Mouse (Mus musculus) spleen, postnatal 14 days (tissue): ENCODE results near the gene Pdia5.

ENCODE experiments used
- DNase-seq, 2 experiments: peaks; one replicate each; pipeline ENCODE4 v3.0.0; 2021 to 2022; ENCODE audit warnings: low spot score in 2 of 2

The Pdia5 gene

GRCm38 (mm10) chr16:35490231-35491070 lies at the start of gene Pdia5:
Gene Pdia5 (minus strand): TSS chr16:35490873.
- peak in 1 of 2 experiments; percentile 20 for DNase-seq

GRCm38 (mm10) chr16:35539041-35539440 lies 48.4 kb upstream of the Pdia5 start:
- DNase-seq = no peak

GRCm38 (mm10) chr16:35537651-35538050 lies 47.0 kb upstream of the Pdia5 start:
- DNase-seq = no peak

GRCm38 (mm10) chr16:35534630-35535029 lies 44.0 kb upstream of the Pdia5 start:
- no peak for DNase-seq

DNA sequence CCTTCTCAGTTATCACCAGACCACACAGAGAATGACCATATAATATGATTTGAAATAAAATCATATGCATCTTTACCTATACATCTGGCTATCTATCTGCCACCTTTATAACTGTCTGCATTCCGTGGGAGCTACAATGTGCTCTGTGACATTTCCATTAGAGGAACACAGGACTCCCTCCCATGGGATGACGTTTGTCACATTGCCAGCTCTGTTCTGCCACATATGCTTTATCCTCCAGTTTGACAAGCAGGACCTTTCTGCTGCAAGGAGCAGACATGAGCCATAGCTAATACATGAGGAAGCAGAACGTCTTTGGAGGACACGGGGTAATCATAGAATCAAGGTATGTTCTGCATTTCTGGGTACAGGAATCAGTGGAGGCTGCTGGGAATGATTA lies 33.5 kb upstream of the Pdia5 start:
- DNase-seq = no peak

- no peak for DNase-seq
These were observed 28.6 kb upstream of the Pdia5 start for GRCm38 (mm10) chr16:35519245-35519644.

- DNase-seq = no peak
These were observed 27.6 kb upstream of the Pdia5 start for GRCm38 (mm10) chr16:35517976-35518951.

- DNase-seq = no peak
These were observed 25.4 kb upstream of the Pdia5 start for GRCm38 (mm10) chr16:35515977-35516612.

GRCm38 (mm10) chr16:35509331-35510070 lies 18.8 kb upstream of the Pdia5 start:
- DNase-seq = no peak

- no peak for DNase-seq
These were observed 17.9 kb upstream of the Pdia5 start for GRCm38 (mm10) chr16:35508581-35508980.

- DNase-seq = no peak
These were observed 15.1 kb upstream of the Pdia5 start for GRCm38 (mm10) chr16:35505786-35506185.

GRCm38 (mm10) chr16:35504266-35504665 lies 13.6 kb upstream of the Pdia5 start:
- DNase-seq = no peak

- no peak for DNase-seq
These were observed 11.8 kb upstream of the Pdia5 start for GRCm38 (mm10) chr16:35502456-35502855.

GRCm38 (mm10) chr16:35501106-35501760 lies 10.6 kb upstream of the Pdia5 start:
- DNase-seq = no peak

DNA sequence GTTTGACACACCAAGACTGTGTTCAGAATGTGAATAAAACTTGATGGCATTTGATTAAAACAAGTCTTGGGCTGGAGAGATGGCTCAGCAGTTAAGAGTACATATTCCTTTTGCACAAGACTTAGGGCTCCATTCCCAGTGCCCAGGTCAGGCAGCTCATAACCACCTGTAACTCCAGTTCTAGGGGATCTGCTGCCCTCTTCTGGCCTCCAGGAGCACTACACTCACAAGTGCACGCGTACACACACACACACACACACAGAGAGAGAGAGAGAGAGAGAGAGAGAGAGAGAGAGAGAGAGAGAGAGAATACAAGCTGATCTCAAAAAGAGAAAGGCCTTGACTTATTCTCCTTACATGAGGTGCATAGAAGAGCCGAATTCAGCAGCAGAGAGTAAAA lies 9.7 kb upstream of the Pdia5 start:
- DNase-seq = no peak

- DNase-seq = no peak
These were observed 880 bp downstream of the Pdia5 start for GRCm38 (mm10) chr16:35489793-35490192.

- DNase-seq = no peak
These were observed 1.5 kb downstream of the Pdia5 start for GRCm38 (mm10) chr16:35489066-35489718.

GRCm38 (mm10) chr16:35487776-35488175 lies 2.9 kb downstream of the Pdia5 start:
- no peak for DNase-seq

DNA sequence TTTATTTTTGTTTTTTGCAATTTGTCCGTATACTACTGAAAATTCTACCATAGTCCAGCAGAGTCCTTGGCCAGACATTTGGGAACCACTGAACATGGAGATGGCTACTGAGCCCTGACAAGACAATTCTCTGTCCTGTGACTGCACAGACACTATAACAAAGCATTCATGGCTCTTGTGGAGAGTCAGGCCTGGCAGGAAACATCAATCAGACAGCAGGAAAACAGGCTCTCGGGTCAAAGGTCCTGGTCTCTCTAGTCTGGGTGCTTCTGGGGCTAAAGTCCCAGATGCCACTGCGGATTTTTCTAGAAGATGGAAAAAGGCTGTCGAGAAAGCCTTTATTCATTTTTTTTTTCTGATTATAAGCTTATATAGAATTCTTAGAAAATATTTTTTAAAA lies 3.6 kb downstream of the Pdia5 start:
- no peak for DNase-seq

GRCm38 (mm10) chr16:35485711-35486110 lies 5.0 kb downstream of the Pdia5 start:
- no peak for DNase-seq
